In genomic region chr11:54884937-54885336, GRCm38 (mm10) we compare ENCODE assay signal across 10 mouse cellular contexts. TPM values are rescaled to one million over a fixed set of nuclear protein-coding genes. Genes with fewer than 3 reads are reported as not detected.
DNase-seq lines count a peak whose midpoint lies in the region; ATAC-seq and TF ChIP-seq lines count a peak whose summit lies in the region.
"Had no signal": no experiment of that assay in that cellular context is flagged by ENCODE, and none has a peak within 500 bp of the region (broad histone marks: within the 10 kb centered on the region; RNA-seq: fewer than 3 reads in every experiment).

No protein-coding gene starts in this region.

- H3K27me3 ChIP-seq in lung, embryonic 14.5 days (ENCODE audit: insufficient read depth, low read length): no peaks in the 10 kb centered on the region
- H3K27me3 ChIP-seq: embryonic facial prominence, embryonic 13.5 days had no signal

- no peaks in the 10 kb centered on the region; the same call in 1 of the 2 replicates for H3K4me1 ChIP-seq in lung, embryonic 14.5 days (ENCODE audit: insufficient read depth)

- peak; percentile 61 for DNase-seq in layer of hippocampus, adult 9-11 months
- DNase-seq in layer of hippocampus, postnatal 25 days (ENCODE audit: extremely low spot score in 1 of 2, low spot score in 1 of 2): no peak
- peak; percentile 86 for DNase-seq in gastrocnemius, postnatal 25 days
- peak; percentile 89 to 92 for DNase-seq in kidney, adult 8-10 months
- DNase-seq in lung, embryonic 14.5 days: peak; percentile 72
- no peak for DNase-seq in frontal cortex, adult 2 months (ENCODE audit: extremely low spot score in 1 of 2, low spot score in 1 of 2)
- no peak for DNase-seq in right cerebral cortex, postnatal 10 days (ENCODE audit: low spot score in 2 of 2)
- no peak for DNase-seq in cerebellum, adult 9-11 months

- H3K36me3 ChIP-seq in lung, embryonic 14.5 days (ENCODE audit: insufficient read depth): no peaks in the 10 kb centered on the region
- H3K36me3 ChIP-seq: embryonic facial prominence, embryonic 13.5 days had no signal

- H3K9me3 ChIP-seq in lung, embryonic 14.5 days (ENCODE audit: low read depth, low read length): no peaks in the 10 kb centered on the region
- H3K9me3 ChIP-seq: embryonic facial prominence, embryonic 13.5 days had no signal

- ATAC-seq in lung, embryonic 14.5 days (ENCODE audit: insufficient read depth): peak; percentile 68; the same call in 1 of the 2 replicates

- no peak for TF ChIP-seq CTCF in lung, embryonic 14.5 days (IDR thresholded peaks at IDR 0.05; ENCODE audit: low read depth)

- H3K4me2 ChIP-seq in lung, embryonic 14.5 days: no peak overlapping the region
- H3K4me2 ChIP-seq: embryonic facial prominence, embryonic 13.5 days had no signal

- 14% methylated on average over 5 of the region's 5 CpGs for WGBS in lung, embryonic 14.5 days

- no peak overlapping the region for H3K27ac ChIP-seq in lung, embryonic 14.5 days (ENCODE audit: low read depth)
- H3K27ac ChIP-seq: embryonic facial prominence, embryonic 13.5 days had no signal

- no peak overlapping the region for H3K4me3 ChIP-seq in lung, embryonic 14.5 days (ENCODE audit: low read depth, low read length)
- H3K4me3 ChIP-seq: embryonic facial prominence, embryonic 13.5 days had no signal

- no peak overlapping the region for H3K9ac ChIP-seq in lung, embryonic 14.5 days
- H3K9ac ChIP-seq: embryonic facial prominence, embryonic 13.5 days had no signal

RNA-seq across cellular contexts. Expression of gene Gpx3, which starts 17.3 kb away (rescaled TPM):
- 1 to 10 TPM; 4.6 to 5.6 TPM for total RNA-seq in layer of hippocampus, postnatal 25 days (2021)
- total RNA-seq in gastrocnemius, postnatal 25 days (2021): 10 to 100 TPM; 26.5 to 56.8 TPM
- polyA plus RNA-seq in lung, embryonic 14.5 days (2014; fragmentation: Nextera tagmentation; extraction: Ambion mirVana): 144 and 164 TPM in 2 replicates
- 11.7 and 14.9 TPM in 2 replicates for polyA plus RNA-seq in frontal cortex, adult 2 months (2012; rRNA removed)
- total RNA-seq: neutrophil, adult 5-6 weeks had no signal

RNA-seq across cellular contexts. Expression of gene Hint1, which starts 18.8 kb away (rescaled TPM):
- total RNA-seq in layer of hippocampus, postnatal 25 days (2021): 100 to 1,000 TPM; 262 to 295 TPM
- 100 to 1,000 TPM; 181 to 192 TPM for total RNA-seq in gastrocnemius, postnatal 25 days (2021)
- 690 and 743 TPM in 2 replicates for polyA plus RNA-seq in lung, embryonic 14.5 days (2014; fragmentation: Nextera tagmentation; extraction: Ambion mirVana)
- polyA plus RNA-seq in frontal cortex, adult 2 months (2012; rRNA removed): 469 and 505 TPM in 2 replicates

RNA-seq across cellular contexts. Expression of gene Lyrm7, which starts 24.2 kb away (rescaled TPM):
- total RNA-seq in layer of hippocampus, postnatal 25 days (2021): 10 to 100 TPM; 24.0 to 41.7 TPM
- 10 to 100 TPM; 14.4 to 15.3 TPM for total RNA-seq in gastrocnemius, postnatal 25 days (2021)
- polyA plus RNA-seq in lung, embryonic 14.5 days (2014; fragmentation: Nextera tagmentation; extraction: Ambion mirVana): 7.9 and 8.0 TPM in 2 replicates
- polyA plus RNA-seq in frontal cortex, adult 2 months (2012; rRNA removed): 17.0 and 18.7 TPM in 2 replicates

Comparison
In these comparisons a context has a peak if more than half of its experiments do, and no peak if none do; other contexts are left out.
1. DNase-seq: peak in layer of hippocampus, adult 9-11 months (single experiment), gastrocnemius, postnatal 25 days (single experiment), kidney, adult 8-10 months (2 of 2) and lung, embryonic 14.5 days (single experiment); none in layer of hippocampus, postnatal 25 days (0 of 2), frontal cortex, adult 2 months (0 of 2), right cerebral cortex, postnatal 10 days (0 of 2) and cerebellum, adult 9-11 months (single experiment).
2. RNA of gene Gpx3, which starts 17.3 kb away (total RNA-seq): 26.5 to 56.8 TPM in gastrocnemius, postnatal 25 days; 4.6 to 5.6 TPM in layer of hippocampus, postnatal 25 days; every median in the first group is over 4 times any median in the second.